Mouse (Mus musculus) liver, adult 2 months (tissue): Measurements from ENCODE around the gene Vps16.

Experiments used
- CTCF ChIP-seq: fragments of 200-500 bp; IDR thresholded peaks from 2 replicates; pipeline ENCODE4 v1.5.1; 2011; ENCODE audit warnings: low read depth, low read length, control low read depth
- POLR2A ChIP-seq: fragments of 200-500 bp; IDR thresholded peaks from 2 replicates; pipeline ENCODE4 v1.6.1; 2011; ENCODE audit warnings: low read length, control low read depth; ENCODE audit not compliant: insufficient read depth; ENCODE audit errors: extremely low read depth

GRCm38 (mm10) chr2:130449021-130449793 is 25.1 kb downstream of the Vps16 start:
- TF ChIP-seq CTCF (no peak), POLR2A (no peak)
